Mouse (Mus musculus): ENCODE measurements around the gene Atg16l2. TPM values are rescaled to one million over a fixed set of nuclear protein-coding genes. Genes with fewer than 3 reads are reported as not detected.

Atg16l2 gene
- polyA plus RNA-seq (2016; fragmentation: Nextera tagmentation; extraction: Ambion mirVana) = 19.6 and 23.0 TPM in 2 replicates

DNA sequence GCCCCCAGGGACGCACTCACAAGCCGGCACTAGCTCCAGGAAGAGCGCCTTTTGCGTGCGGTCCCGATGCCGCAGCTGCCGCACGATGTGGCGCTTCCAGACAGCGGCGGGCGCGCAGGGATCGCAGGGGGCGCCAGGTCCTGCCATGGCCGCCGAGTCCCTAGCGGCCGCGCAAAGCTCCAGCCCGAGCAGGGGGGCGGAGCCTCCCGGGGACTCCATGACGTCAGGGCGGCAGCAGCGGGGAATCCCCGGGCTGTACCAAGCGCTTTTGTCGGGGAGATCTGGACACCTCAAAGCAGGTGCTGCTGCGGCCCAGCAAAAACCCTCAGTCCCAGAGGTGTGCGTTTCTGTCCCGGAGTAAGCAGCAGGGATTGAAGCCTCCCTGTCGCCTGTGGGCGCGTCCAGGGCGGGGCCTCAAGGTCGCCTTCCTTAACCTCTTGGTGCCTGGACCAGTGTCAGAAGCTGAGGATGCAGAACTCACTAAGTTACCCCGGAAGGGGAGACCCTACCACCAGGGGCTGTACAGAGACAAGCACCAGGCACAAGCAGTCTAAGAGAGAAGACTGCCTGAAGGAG, at the start of gene Atg16l2:
Gene Atg16l2 (minus strand): TSS at position 371 of the 576 bp plus-strand sequence.
- Histone ChIP-seq H3K4me1 (peaks cover 35% of the 10 kb centered on the region), H3K27ac (peak within 1 kb of the TSS; percentile 88), H3K4me3 (peak within 1 kb of the TSS; percentile 81), H3K9me3 (replicated peaks) (no peaks in the 10 kb centered on the region), H3K36me3 (no peaks in the 10 kb centered on the region), H3K27me3 (ENCODE audit: low read depth, poor library complexity, severe bottlenecking) (peaks cover 34% of the 10 kb centered on the region)
- DNase-seq (ENCODE audit: low spot score) = peak; percentile 95
- under 1% methylated on average over 39 of the region's 39 CpGs for WGBS

DNA sequence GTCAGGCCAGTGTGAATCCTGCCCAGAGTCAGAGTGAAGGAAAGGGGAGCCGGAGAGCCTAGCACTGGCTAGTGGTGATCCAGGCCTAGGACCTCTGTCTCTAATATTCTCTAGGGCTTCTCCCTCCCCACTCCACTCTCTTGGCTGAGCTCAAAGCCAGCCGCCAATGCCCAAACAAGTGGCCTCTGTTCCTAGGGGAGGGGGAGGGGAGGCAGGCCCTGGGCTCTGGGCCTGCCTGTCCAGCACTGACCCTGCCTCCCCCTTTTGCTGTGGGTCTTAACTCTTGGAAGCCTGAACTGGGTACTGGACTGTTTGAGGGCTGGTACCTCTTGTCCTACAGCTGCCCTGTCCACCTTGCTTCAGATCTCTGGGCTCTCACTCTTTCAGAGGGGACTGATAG, 47.8 kb upstream of the Atg16l2 start:
- no peaks in the 10 kb centered on the region for H3K36me3 ChIP-seq
- WGBS = 51% methylated on average over 2 of the region's 2 CpGs
- peaks cover 62% of the 10 kb centered on the region for H3K4me1 ChIP-seq
- no peak for DNase-seq (ENCODE audit: low spot score)
- H3K27ac ChIP-seq = peak overlapping the region; percentile 44; the same call in 1 of the 2 replicates
- H3K4me3 ChIP-seq = peak overlapping the region; percentile 67; the same call in 1 of the 2 replicates
- peaks cover 44% of the 10 kb centered on the region for H3K27me3 ChIP-seq (ENCODE audit: low read depth, poor library complexity, severe bottlenecking)
- no peaks in the 10 kb centered on the region for H3K9me3 ChIP-seq (replicated peaks)

DNA sequence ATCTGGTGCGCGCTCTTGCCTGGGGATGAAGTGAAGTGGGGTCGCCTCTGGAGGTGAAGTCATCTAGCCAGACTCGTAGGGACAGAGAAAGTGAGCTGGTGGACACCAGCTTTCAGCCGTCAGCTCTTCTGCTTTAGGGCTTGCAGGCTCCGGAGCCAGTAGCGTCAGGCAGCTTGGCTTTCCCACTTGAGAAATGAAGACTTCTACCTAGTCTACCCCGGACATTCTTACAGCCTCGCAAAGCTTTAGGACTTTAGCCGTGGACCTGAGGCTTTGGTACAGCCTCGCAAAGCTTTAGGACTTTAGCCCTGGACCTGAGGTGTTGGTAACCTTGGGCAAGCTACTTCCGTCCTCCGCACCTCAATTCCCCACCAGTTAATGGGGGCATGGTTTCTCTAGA, 46.3 kb upstream of the Atg16l2 start:
- Histone ChIP-seq H3K9me3 (replicated peaks) (no peaks in the 10 kb centered on the region), H3K27ac (peak overlapping the region; percentile 77), H3K27me3 (ENCODE audit: low read depth, poor library complexity, severe bottlenecking) (peaks cover 44% of the 10 kb centered on the region), H3K4me1 (peaks cover 61% of the 10 kb centered on the region), H3K36me3 (no peaks in the 10 kb centered on the region), H3K4me3 (peak overlapping the region; percentile 67)
- DNase-seq (ENCODE audit: low spot score) = no peak
- 3% methylated on average over 13 of the region's 13 CpGs for WGBS

GRCm38 (mm10) chr7:101347767-101348270, 45.8 kb upstream of the Atg16l2 start, which contains the start of gene Arap1:
Gene Arap1, plus strand, starts transcription at chr7:101348067.
- peaks cover 61% of the 10 kb centered on the region for H3K4me1 ChIP-seq
- peak within 1 kb of the TSS; percentile 77 for H3K27ac ChIP-seq
- DNase-seq (ENCODE audit: low spot score) = peak; percentile 79
- peak within 1 kb of the TSS; percentile 67 for H3K4me3 ChIP-seq
- H3K9me3 ChIP-seq (replicated peaks) = no peaks in the 10 kb centered on the region
- peaks cover 44% of the 10 kb centered on the region for H3K27me3 ChIP-seq (ENCODE audit: low read depth, poor library complexity, severe bottlenecking)
- under 1% methylated on average over 35 of the region's 35 CpGs for WGBS
- H3K36me3 ChIP-seq = no peaks in the 10 kb centered on the region

GRCm38 (mm10) chr7:101346991-101347390, 44.9 kb upstream of the Atg16l2 start:
- H3K4me1 ChIP-seq = peaks cover 64% of the 10 kb centered on the region

GRCm38 (mm10) chr7:101344892-101345291, 42.8 kb upstream of the Atg16l2 start:
- no peak for DNase-seq (ENCODE audit: low spot score)
- peaks cover 64% of the 10 kb centered on the region for H3K4me1 ChIP-seq
- no peaks in the 10 kb centered on the region for H3K36me3 ChIP-seq
- 75% methylated on average over 4 of the region's 4 CpGs for WGBS
- H3K9me3 ChIP-seq (replicated peaks) = no peaks in the 10 kb centered on the region
- peaks cover 40% of the 10 kb centered on the region for H3K27me3 ChIP-seq (ENCODE audit: low read depth, poor library complexity, severe bottlenecking)
- H3K27ac ChIP-seq = no peak overlapping the region
- no peak overlapping the region for H3K4me3 ChIP-seq

More at GRCm38 (mm10) chr7:101346991-101347390, 44.9 kb upstream of the Atg16l2 start:
- no peak for DNase-seq (ENCODE audit: low spot score)
- no peaks in the 10 kb centered on the region for H3K36me3 ChIP-seq
- H3K9me3 ChIP-seq (replicated peaks) = no peaks in the 10 kb centered on the region
- 66% methylated on average over 2 of the region's 2 CpGs for WGBS
- no peak overlapping the region for H3K27ac ChIP-seq
- H3K27me3 ChIP-seq (ENCODE audit: low read depth, poor library complexity, severe bottlenecking) = peaks cover 41% of the 10 kb centered on the region
- no peak overlapping the region for H3K4me3 ChIP-seq

DNA sequence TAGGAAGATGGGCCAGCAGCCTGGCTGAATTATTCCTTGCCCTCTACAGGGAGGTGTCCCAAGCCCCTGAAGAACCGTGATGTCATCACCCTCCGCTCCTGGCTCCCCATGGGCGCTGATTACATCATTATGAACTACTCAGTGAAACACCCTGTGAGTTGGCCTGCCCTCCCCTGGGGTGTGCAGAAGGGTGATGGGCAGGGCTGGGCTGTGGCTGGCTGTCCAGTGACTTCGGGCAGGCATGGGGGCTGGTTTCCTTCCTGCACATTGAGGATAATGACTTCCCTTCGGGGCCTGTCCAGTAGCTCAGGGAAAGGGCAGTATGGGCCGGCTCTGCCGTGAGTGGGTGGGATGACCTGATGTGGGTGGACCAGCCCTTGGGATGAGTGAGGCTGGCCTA, 41.1 kb upstream of the Atg16l2 start:
- Histone ChIP-seq H3K36me3 (no peaks in the 10 kb centered on the region), H3K4me3 (no peak overlapping the region), H3K9me3 (replicated peaks) (no peaks in the 10 kb centered on the region), H3K27ac (no peak overlapping the region), H3K27me3 (ENCODE audit: low read depth, poor library complexity, severe bottlenecking) (peaks cover 22% of the 10 kb centered on the region), H3K4me1 (peaks cover 47% of the 10 kb centered on the region)
- DNase-seq (ENCODE audit: low spot score) = no peak
- 74% methylated on average over 7 of the region's 7 CpGs for WGBS

GRCm38 (mm10) chr7:101341405-101341804, 39.4 kb upstream of the Atg16l2 start:
- Histone ChIP-seq H3K27me3 (ENCODE audit: low read depth, poor library complexity, severe bottlenecking) (peaks cover 9% of the 10 kb centered on the region; the same call in 1 of the 2 replicates), H3K9me3 (replicated peaks) (no peaks in the 10 kb centered on the region), H3K4me3 (no peak overlapping the region), H3K4me1 (peaks cover 31% of the 10 kb centered on the region), H3K36me3 (no peaks in the 10 kb centered on the region), H3K27ac (no peak overlapping the region)
- WGBS = 86% methylated on average over 6 of the region's 6 CpGs
- no peak for DNase-seq (ENCODE audit: low spot score)

GRCm38 (mm10) chr7:101337401-101337800, 35.4 kb upstream of the Atg16l2 start:
- Histone ChIP-seq H3K9me3 (replicated peaks) (no peaks in the 10 kb centered on the region), H3K27ac (no peak overlapping the region), H3K4me1 (peaks cover 9% of the 10 kb centered on the region; the same call in 1 of the 2 replicates), H3K36me3 (no peaks in the 10 kb centered on the region), H3K4me3 (no peak overlapping the region), H3K27me3 (ENCODE audit: low read depth, poor library complexity, severe bottlenecking) (no peaks in the 10 kb centered on the region)
- DNase-seq (ENCODE audit: low spot score) = no peak
- WGBS = 81% methylated on average over 3 of the region's 3 CpGs

- no peak for DNase-seq (ENCODE audit: low spot score)
- WGBS = 84% methylated on average over 3 of the region's 3 CpGs
- H3K4me1 ChIP-seq = peaks cover 4% of the 10 kb centered on the region; the same call in 1 of the 2 replicates
- no peak overlapping the region for H3K4me3 ChIP-seq
- H3K9me3 ChIP-seq (replicated peaks) = no peaks in the 10 kb centered on the region
- no peak overlapping the region for H3K27ac ChIP-seq
- no peaks in the 10 kb centered on the region for H3K27me3 ChIP-seq (ENCODE audit: low read depth, poor library complexity, severe bottlenecking)
- no peaks in the 10 kb centered on the region for H3K36me3 ChIP-seq
Measured at GRCm38 (mm10) chr7:101336686-101337085, 34.6 kb upstream of the Atg16l2 start.

DNA sequence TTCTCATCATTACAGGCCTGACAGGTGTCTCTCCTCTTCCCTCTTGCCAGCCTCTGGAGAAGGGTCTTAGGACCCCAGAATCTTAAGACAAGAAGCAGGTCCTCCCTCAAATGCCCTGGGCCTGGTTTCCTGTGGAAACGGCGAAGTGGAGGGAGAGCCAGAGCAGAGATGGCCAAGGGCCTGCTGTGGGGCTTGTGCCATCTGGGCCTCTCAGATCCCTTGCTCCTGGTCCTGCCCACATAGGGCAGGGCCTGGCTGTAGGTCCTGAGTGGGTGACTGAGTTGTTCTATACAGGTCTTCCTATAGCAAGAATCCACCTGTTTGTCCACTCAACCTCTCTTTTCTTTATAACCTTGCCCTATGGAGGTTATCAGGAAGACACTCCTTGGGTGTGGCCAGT, 33.2 kb upstream of the Atg16l2 start:
- Histone ChIP-seq H3K27me3 (ENCODE audit: low read depth, poor library complexity, severe bottlenecking) (no peaks in the 10 kb centered on the region), H3K27ac (no peak overlapping the region), H3K36me3 (no peaks in the 10 kb centered on the region), H3K4me3 (no peak overlapping the region), H3K4me1 (no peaks in the 10 kb centered on the region), H3K9me3 (replicated peaks) (no peaks in the 10 kb centered on the region)
- WGBS = 93% methylated on average over 2 of the region's 2 CpGs
- DNase-seq (ENCODE audit: low spot score) = no peak

GRCm38 (mm10) chr7:101332045-101332831, 30.2 kb upstream of the Atg16l2 start:
- H3K9me3 ChIP-seq (replicated peaks) = no peaks in the 10 kb centered on the region
- no peaks in the 10 kb centered on the region for H3K4me1 ChIP-seq
- DNase-seq (ENCODE audit: low spot score) = no peak
- no peaks in the 10 kb centered on the region for H3K36me3 ChIP-seq
- no peaks in the 10 kb centered on the region for H3K27me3 ChIP-seq (ENCODE audit: low read depth, poor library complexity, severe bottlenecking)
- H3K27ac ChIP-seq = no peak overlapping the region
- WGBS = 92% methylated on average over 5 of the region's 5 CpGs
- H3K4me3 ChIP-seq = no peak overlapping the region

DNA sequence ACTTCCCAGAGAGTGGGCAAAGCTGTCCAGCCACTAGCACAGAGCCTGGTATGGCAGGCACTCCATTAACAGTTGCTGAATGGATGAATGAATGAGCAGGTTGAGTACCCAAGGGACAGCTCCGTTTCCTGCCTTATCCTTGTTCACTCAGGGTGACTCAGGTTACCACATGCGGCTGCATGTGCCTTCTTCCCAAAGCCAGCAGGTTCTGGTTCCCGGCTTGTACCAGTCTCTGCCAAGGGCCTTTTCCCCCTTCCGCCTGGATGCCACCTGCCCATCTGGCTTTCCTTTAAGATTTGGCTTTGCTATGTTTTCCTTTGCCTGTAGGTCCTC, 28.8 kb upstream of the Atg16l2 start:
- H3K27ac ChIP-seq = no peak overlapping the region
- no peaks in the 10 kb centered on the region for H3K9me3 ChIP-seq (replicated peaks)
- H3K36me3 ChIP-seq = no peaks in the 10 kb centered on the region
- DNase-seq (ENCODE audit: low spot score) = no peak
- H3K4me1 ChIP-seq = no peaks in the 10 kb centered on the region
- WGBS = 78% methylated on average over 4 of the region's 4 CpGs
- no peak overlapping the region for H3K4me3 ChIP-seq
- no peaks in the 10 kb centered on the region for H3K27me3 ChIP-seq (ENCODE audit: low read depth, poor library complexity, severe bottlenecking)
